Mouse (Mus musculus) layer of hippocampus, adult 9-11 months (tissue): ENCODE measurements around the gene Rgsl1.
A peak's percentile ranks its signal among the peaks of the same experiment; 100 is the strongest.
"Not testable (repeated sequence)": the region's sequence is repeated elsewhere in the genome, so short reads cannot be mapped to it uniquely, and the experiment has no call there.

Experiments
- DNase-seq: peaks from one replicate; pipeline ENCODE4 v3.0.0; 2022

The Rgsl1 gene

DNA sequence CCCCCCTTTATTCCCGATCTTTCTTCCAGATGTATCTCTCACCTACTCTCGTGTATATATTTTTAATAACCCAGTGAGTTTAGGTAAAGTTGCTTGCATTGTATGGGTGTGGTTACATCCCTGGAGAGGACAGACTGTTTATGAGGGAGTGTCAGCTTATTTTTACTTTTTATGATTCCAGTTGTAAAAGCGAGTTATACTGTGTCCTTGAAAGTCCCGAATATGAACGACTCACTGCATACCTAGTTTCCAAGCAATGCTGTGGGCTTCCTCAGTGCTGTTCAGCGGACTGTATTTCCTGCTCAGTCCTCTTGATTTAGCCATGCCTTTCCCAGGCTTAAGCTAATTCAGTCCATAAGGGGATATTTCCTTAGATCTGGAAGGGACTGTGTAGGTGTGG is 68.8 kb downstream of the Rgsl1 start:
- DNase-seq, result no peak

DNA sequence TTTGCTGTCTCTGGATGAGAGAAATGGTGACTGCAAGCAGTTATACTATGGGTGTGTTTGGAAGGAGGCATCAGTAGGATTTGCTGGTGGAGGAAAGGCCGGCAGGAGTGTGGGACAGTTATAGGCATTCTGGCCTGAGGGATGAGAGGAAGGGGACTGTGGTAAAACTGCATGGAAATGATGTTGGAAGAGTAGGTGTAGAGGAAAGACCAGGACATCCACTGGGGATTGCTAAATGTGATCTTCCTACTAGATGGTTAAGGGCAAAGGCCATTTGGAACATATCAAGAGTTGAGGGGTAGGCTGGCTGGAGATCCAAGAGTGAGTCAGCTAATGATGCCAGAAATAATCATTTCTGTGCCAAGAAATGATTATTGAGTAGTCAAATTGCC is 73.2 kb downstream of the Rgsl1 start:
- DNase-seq, result no peak

- DNase-seq, result no peak
Observed at GRCm38 (mm10) chr1:153769998-153770775, 73.8 kb downstream of the Rgsl1 start.

- DNase-seq, result not testable (repeated sequence)
Observed at GRCm38 (mm10) chr1:153769571-153769970, 74.4 kb downstream of the Rgsl1 start.

DNA sequence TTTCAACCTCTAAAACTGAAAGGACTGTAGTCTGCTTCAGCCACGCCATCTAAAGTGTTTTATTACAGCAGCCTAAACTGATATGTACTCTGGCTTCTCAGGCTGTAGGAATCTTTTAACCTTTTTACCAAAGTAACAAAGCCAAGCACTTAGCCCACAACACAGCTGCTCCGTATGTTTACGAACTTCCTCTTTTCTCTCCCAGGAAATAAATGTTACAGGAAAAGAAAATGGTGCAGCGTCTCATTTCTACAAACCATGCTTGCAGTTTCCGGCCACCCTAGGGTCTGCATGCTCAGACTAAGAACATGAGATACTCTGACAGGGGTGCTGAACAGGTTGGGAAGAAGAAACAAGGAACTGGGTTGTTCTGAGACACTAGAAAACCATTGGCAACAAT is 75.5 kb downstream of the Rgsl1 start:
- no peak for DNase-seq

DNA sequence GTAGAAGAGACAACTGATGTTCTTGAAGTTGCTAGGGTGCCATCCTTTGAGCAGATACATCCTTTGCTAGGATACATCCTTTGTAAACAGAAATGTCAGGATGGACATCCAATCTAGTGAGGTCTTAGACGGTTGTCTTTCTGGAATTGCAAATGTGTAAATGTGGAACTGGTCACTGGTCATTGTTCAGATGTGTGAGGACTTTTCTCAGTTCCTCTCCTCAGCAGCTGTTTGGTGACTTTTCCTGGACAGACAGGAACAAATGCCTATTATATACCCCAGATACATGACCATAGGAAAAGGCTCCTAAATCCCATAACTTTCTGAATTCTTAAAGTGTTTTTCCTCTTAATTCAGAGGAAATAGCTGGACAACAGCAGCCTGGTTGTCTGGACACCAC is 76.7 kb downstream of the Rgsl1 start:
- DNase-seq, result no peak

- DNase-seq, result no peak
Observed at GRCm38 (mm10) chr1:153766298-153766697, 77.6 kb downstream of the Rgsl1 start.

DNA sequence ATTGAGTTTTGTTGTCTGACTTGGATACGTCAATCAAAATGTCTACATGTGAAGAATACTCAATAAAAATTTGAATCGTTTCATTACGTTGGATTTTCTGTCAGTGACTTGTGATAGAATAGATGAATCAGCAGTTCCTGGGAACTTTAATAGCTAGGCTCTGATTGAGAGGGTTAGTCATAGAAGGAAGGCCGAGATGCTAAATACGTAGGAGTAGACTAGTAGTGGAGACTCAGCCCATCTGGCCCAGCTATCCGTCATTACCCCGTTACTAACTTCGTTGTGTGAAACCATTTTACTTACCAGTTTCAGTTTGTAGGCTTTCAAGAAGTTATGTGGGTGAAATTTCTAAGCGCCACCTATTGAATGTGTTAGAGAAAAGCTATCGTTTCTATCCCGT is 79.8 kb downstream of the Rgsl1 start:
- DNase-seq, result no peak

GRCm38 (mm10) chr1:153753725-153754464 is 90.0 kb downstream of the Rgsl1 start:
- no peak for DNase-seq

- no peak for DNase-seq
Observed at GRCm38 (mm10) chr1:153752521-153752920, 91.4 kb downstream of the Rgsl1 start.

DNA sequence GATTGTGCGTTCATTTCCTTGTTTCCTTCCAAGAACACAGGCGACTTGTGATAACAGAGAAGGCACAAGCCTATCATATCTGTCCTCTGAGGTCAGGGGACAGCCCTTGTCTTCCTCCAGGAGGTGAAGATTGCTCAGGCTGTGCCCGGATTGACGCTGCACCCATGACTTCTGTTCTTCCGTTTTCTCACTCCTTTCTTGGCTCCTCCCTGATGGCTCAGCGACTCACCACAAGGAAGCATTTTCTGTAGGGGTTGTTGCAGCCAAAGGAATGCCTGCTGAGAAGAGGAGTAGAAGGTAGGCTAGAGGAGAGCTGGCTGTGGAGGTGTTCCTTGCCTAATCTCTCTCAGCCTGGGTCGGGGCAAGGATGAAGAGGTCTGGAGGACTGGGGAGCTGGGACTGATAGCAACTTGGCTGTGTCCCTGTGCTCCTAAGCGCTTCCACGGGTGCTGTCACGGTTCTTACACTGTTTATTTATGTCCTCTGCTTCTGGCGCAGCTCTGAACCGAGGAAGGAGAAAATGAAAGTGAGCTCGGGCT is 92.1 kb downstream of the Rgsl1 start:
- no peak for DNase-seq

DNA sequence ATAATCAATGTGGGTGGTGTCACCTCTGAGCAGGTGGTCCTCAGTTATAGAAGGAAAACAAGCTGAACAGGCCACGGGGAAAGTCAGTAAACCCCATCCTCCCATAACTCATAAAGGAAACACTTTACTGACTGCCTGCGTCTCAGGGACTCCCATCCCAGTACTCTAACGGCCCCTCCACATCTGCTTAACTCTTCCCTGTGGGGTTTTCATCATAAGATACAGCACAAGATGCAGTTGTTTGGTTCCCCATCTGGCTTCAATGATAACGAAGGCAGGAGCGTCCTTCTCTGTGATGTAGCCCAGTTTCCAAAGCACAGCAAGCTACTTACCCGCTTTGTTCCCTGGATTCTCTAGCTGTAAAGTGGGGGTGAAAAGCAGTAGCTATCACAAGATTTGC is 93.9 kb downstream of the Rgsl1 start:
- no peak for DNase-seq

DNA sequence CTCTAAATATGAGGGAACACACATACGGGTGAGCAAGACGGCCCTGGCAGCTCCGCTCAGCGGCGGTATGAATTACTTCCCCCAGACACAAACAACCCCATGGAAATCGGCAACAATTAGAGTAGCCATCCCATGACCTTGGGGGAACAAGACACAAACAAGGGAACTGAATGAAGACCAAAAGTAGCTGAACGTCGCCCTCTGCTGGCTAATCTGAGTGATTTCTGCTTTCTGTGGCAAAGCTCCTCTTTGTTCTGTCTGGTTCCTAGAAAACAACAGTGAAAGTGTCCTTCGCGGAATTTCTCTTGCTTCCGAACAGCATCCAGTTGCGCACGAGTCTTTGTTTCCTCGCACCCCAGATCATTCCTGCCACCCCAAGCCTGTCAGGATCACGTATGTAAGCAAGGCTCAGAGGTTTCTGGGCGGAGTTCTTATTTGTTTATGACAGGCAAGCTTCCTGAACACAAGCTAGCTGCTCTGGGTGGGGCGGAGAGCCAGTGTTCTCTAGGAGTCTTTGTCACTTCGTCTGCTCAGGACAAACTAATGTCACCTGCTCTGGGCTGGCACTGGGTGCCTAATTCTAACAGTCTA is 94.6 kb downstream of the Rgsl1 start, which contains the start of gene Rnasel:
TSS of gene Rnasel (plus strand) at position 216 of the 591 bp plus-strand sequence.
- no peak for DNase-seq

DNA sequence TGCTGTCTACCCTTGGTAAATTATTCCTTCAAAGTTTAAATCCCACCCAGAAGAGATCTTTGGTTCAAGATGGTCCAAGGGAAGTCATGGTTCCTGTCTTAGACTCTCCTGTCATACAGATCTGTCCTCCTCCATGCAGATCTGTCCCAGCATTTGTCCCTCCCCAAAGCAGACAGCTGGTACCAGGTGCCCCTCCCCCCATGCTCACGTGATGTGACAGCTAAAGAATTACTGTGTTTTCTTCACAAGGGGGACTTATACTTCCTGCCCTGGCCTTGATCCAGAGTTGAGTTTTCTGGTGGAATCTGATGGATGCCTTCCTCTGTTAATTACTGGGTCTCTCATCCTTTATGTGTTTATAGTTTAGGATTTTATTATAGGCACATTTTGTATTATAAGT is 95.4 kb downstream of the Rgsl1 start:
- DNase-seq, result no peak

DNA sequence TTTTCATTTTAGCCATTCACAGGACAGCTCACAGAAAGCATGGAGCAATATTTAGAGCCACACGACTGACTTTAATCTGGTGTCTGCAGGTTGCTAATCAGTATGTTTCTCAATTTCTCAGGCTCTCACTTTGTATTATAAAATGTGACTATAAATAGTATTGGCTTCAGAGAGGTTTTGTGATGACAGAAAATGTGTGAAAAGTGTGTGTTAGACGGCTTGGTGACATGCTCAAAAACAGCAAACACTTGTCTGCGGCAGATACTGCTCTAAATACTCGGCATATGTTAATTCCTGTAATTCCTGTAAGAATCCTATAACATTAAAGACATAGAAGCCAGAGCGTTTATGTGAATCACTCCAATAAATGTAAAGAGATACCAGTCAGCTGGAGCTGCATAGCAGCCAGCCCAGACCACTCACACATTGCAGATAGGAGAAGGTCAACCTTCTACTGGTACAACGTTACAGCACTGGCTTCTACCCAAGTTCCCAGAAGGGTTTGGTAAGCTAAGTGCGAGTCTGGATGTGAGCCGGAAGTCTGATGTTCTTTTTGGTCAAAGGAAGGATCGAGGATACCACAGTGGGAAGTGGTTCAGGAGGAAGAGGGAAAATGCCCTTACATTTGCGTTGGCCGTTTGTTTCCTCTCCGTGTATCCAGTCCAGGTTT is 95.9 kb downstream of the Rgsl1 start:
- DNase-seq, result no peak

- peak; percentile 43 for DNase-seq
Observed at GRCm38 (mm10) chr1:153746728-153747127, 97.2 kb downstream of the Rgsl1 start.

DNA sequence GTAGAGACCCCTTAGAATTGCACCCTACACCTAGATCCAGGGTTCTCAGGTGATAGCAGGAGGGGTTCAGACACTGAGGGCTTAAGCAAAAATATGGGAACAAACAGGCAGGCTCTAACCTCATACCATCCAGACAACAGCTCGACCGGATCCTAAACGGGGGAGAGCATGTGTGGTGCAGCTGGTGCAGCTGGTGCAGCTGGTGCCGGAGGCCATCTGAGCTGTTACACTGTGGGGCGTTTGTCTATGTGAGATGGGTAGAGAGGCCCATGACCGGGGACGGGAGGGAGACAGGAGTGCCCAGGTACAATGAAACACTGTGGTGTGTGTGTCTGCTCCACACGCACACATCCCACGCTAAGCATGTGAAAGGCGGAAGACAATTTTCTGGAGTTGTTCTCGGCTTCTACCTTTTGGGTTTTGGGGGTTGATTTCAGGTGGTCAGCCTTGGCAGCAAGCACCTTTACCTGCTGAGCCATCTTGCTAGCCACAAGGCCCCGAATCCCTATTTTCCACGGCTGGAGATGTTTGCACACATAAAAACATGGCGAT is 97.7 kb downstream of the Rgsl1 start:
- DNase-seq, result no peak

GRCm38 (mm10) chr1:153742374-153743155 is 101.4 kb downstream of the Rgsl1 start:
- DNase-seq, result peak; percentile 59

- DNase-seq, result no peak
Observed at GRCm38 (mm10) chr1:153741551-153742316, 102.2 kb downstream of the Rgsl1 start.

- no peak for DNase-seq
Observed at GRCm38 (mm10) chr1:153740775-153741400, 103.1 kb downstream of the Rgsl1 start.

DNA sequence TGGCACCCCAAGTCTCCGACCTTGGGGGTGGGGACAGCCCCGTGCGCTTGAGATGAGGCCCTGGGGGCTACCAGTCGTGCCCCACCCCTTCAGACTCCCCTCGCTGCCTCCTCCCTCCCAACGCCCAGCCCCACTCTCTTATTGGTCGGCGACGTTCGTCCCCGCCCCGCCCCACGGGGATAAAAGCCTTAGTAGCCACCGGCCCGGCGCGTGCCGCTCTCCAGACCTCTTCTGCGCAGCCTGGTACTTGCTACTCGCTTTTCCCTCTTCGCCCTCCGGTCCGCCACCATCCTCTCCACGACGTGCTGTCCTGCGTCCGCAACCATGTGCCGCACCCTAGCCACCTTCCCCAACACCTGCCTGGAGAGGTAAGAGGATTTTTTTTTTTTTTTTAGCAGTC is 103.8 kb downstream of the Rgsl1 start, which contains the start of gene Rgs16:
TSS of gene Rgs16 (plus strand) at position 205 of the 400 bp plus-strand sequence.
- peak; percentile 48 for DNase-seq
